Mouse (Mus musculus): ENCODE data around the gene Chd1.
"Not testable (repeated sequence)": the region's sequence is repeated elsewhere in the genome, so short reads cannot be mapped to it uniquely, and the experiment has no call there.

Chd1 gene

GRCm38 (mm10) chr17:15704475-15705300, at the start of gene Chd1:
Chd1 (plus strand) TSS chr17:15704967.
- in situ Hi-C loops (cut with MboI; ENCODE audit: low sequenced_read_pairs): no loop called here

- in situ Hi-C loops (cut with MboI; ENCODE audit: low sequenced_read_pairs): no loop called here
These were observed 47.7 kb upstream of the Chd1 start for GRCm38 (mm10) chr17:15656881-15657607.

DNA sequence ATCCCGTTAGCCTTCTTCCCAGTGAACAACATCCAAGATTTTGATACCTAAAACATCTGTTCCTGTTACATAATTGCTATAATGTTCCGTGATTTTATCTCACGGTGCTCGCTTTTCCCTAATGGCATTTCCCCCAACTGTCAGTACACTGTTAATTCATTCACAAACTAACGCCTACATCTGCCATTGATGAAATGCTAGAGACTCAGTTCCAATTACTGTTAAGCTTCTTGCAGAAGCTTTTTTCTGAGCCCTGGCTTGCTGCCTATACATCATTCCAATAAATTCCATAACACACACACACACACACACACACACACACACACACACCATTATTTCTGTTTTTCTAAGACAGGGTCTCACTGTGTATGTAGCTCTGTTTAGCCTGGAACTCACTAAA, 31.9 kb upstream of the Chd1 start:
- in situ Hi-C loops (cut with MboI; ENCODE audit: low sequenced_read_pairs): no loop called here

GRCm38 (mm10) chr17:15677970-15678645, 26.7 kb upstream of the Chd1 start:
- in situ Hi-C loops (cut with MboI; ENCODE audit: low sequenced_read_pairs): no loop called here

GRCm38 (mm10) chr17:15679966-15680630, 24.7 kb upstream of the Chd1 start:
- in situ Hi-C loops (cut with MboI; ENCODE audit: low sequenced_read_pairs): no loop called here

- in situ Hi-C loops (cut with MboI; ENCODE audit: low sequenced_read_pairs): no loop called here
These were observed 24.1 kb upstream of the Chd1 start for GRCm38 (mm10) chr17:15680661-15681060.

GRCm38 (mm10) chr17:15686396-15686795, 18.4 kb upstream of the Chd1 start:
- in situ Hi-C loops (cut with MboI; ENCODE audit: low sequenced_read_pairs): no loop called here

DNA sequence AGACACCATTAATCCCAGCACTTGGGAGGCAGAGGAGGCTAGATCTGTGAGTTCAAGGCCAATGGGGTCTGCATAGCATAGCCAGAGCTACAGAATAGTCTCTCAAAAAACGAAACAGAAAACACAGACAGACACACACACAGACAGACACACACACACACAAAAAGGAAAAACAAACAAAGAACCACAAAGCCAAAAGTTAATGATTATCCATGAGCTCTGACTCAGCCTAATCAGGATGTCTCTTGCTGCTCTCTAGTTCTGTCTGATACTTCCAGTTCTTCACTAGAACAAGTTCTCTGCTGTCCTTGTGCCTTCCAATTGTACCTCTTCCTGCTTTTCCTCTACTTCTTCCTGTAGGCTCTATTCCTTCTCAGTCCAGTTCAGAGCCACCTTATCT, 14.5 kb upstream of the Chd1 start:
- in situ Hi-C loops (cut with MboI; ENCODE audit: low sequenced_read_pairs): no loop called here

DNA sequence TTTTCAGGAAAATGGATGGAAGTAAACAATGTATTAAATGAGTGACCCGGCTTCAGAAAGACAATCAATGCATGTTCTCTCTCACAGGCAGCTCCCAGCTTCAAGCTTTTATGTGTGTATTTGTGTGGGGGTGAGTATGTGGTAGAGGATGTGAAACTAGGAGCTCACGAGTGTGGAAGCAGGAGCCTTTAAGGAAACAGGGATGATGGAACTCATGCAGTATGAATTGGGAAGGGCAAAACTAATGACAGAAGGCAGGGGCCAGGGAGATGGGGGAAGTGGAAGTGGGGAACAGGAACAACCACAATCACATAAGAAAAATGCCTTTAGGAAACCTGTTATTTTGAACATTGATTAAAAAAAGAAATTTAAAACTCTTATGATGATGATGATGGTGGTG, 9.2 kb upstream of the Chd1 start:
- in situ Hi-C loops (cut with MboI; ENCODE audit: low sequenced_read_pairs): no loop called here

- in situ Hi-C loops (cut with MboI; ENCODE audit: low sequenced_read_pairs): no loop called here
These were observed 5.8 kb upstream of the Chd1 start for GRCm38 (mm10) chr17:15698956-15699355.

- in situ Hi-C loops (cut with MboI; ENCODE audit: low sequenced_read_pairs): no loop called here
These were observed 3.3 kb upstream of the Chd1 start for GRCm38 (mm10) chr17:15701505-15701904.

DNA sequence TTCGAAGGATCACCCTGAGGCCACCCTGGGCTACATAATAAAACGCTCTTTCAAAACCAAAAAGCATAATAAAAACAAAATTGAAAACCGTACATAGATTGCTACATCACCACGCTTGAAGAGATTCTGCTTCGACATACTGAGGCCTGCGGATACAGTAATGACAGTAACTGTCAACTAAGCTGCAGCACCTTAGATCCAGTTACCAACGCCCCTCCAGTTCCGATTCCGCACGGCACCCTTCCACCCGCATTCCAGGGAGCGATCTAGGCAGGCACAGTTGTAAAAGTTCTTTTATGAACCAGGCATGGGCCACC, 651 bp upstream of the Chd1 start:
- in situ Hi-C loops (cut with MboI; ENCODE audit: low sequenced_read_pairs): no loop called here

DNA sequence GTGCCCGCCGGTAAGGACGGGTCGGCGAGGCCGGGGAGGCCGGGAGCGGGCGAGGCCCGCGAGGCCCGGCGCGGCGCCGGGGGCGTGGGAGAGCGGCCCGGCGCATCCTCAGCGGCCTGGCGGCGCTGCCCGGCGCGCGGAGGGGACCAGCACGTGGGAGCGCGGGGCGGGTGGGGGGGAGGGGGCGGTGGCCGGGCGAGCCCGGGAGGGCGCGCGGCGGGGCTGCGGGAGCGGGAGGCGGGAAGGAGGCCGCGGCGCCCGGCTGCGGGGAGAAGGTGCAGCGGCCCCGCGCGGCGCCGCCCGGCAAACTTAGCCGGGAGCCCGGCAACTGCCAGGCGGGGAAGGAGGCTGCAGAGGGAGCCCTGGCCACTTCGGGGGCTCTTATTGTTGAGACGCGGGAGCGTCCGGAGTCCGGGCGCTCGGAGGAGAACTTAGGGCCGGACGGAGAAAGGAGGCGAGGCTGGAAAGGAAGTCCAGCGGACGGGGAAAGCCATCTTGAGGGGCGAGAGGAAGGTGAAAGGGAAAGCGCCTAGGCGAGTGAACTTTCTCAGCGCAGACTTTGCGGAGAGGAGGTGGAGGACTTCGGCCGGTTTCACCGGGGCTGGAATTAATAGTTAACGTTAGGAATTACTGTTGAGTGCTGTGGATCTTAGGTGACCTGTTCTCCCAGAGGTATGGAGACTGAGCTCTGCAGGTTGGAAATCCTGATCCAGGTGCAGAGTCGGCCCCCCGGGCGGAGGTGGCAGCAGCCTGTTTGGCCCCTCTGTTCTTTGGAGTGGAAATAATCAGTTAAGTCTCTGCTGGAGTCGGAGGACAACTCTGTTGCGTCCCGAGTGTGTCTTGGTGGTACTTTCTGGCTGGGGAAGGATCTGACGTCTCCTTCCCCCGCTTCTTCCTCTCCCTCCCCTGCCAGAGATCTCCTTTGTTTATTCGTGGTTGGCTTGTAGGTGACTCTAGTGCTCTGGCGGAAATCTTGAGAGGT, 827 bp downstream of the Chd1 start:
- in situ Hi-C loops (cut with MboI; ENCODE audit: low sequenced_read_pairs): no loop called here

DNA sequence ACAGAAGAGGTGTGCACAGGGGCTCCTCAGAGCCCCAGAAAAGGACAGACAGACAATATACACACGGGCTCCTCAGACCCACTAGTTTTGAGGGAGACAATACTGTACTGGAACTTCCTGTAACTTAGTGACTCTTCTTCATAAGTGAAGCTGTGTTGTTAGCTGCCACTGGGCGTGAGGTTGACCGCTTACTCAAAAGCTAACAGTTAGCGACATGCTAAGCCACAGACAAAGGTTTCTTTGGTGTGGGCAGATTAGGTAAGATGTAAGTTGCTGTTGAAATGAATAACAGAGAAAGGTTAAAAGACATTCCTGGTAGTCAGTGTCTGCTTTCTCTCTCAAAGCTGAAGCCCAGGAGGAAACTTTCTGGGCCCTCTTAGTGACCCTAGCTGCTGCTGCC, 9.7 kb downstream of the Chd1 start:
- in situ Hi-C loops (cut with MboI; ENCODE audit: low sequenced_read_pairs): no loop called here

DNA sequence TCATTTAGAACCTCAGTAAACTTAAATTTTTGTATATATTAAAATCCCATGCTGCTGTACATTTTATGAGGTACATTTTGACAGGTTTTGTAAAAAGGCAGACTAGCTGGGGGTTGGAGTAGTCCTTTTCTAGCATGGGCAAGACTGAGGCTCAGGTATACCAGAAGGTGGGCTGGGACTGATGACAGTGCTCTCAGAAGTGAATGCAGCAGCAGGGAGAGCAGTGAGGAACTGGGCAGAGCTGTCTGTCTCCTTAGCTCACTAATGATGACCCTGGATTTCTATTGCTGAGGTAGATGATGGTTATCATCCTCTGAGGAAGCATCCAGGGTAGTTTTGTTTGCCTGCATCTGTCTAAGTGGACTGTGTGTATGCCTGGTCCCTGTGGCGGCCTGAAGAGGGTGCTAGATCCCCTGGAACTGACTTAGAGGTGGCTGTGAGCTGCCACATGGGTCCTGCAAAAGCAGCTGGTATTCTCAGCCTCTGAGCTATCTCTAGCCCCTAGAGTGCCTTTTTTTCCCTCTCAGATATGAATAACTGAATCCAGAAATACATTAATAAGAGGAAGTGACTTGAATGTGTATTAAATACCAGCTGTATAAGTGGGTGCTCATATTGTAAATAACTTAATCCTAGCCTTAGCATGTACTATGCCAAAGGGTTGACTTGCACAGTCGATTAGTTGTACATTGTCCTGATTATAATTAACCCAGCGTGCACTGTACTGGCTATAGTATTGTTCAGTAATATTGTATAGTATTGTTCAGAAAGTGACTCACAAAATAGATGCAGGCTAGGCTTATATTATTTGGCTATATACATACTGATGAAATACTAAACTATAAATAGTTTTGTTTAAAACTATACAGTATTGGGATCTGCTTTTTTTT, 10.5 kb downstream of the Chd1 start:
- in situ Hi-C loops (cut with MboI; ENCODE audit: low sequenced_read_pairs): no loop called here

DNA sequence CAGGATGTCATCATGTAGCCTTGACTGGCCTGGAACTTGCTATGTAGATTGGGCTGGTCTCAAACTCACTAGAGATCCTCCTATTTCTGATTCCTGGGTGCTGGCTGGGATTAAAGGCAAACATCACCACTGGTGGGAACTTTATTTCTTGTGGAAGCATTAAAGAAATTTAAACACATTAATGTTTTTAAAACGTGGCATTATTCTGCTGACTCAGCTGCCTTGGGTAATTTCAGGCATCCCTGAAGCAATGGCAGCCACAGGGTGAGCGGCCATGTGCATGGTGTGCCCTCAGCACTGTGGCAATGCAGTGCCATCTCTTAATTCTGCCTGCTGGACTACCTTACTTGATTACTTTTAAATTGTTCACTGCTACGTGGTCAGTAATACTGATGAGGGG, 11.2 kb downstream of the Chd1 start:
- in situ Hi-C loops (cut with MboI; ENCODE audit: low sequenced_read_pairs): no loop called here

DNA sequence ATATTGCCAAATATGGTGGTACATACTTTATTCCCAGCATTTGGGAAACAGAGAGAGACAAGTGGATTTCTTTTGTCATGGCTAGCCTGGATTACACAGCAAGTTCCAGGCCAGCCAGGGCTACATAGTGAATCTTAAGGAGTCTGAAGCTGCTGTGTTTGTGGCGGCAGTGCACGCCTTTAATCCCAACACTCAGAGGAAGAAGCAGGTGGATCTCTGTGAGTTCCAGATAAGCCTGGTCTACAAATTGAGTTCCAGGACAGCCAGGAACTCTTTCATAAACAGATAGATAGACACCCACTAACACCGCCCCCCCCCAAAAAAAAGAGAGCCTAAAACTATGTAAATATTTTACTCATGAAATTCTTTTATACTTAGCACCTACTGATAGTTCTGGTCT, 16.1 kb downstream of the Chd1 start:
- in situ Hi-C loops (cut with MboI; ENCODE audit: low sequenced_read_pairs): no loop called here

- in situ Hi-C loops (cut with MboI; ENCODE audit: low sequenced_read_pairs): no loop called here
These were observed 18.5 kb downstream of the Chd1 start for GRCm38 (mm10) chr17:15723291-15723690.

DNA sequence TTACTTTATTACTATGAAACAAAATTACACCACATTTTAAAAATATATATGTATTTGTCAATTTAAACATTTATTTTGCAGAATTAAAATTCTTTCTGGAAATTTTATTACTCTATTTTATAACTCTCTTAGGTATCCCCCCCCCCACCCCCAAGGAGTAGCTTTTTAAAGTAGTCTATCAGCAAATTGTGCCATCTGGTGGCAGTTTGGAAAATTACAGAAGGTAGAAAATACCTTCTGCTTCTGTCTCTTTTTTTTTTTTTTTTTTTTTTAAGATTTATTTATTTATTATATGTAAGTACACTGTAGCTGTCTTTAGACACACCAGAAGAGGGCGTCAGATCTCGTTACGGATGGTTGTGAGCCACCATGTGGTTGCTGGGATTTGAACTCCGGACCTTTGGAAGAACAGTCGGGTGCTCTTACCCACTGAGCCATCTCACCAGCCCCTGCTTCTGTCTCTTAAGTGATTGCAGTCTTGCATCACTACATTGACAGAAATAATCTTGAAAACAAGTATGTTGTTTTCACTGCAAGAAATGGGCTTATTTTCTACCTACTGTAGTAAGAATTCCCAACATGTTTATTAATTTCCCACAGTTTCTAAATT, 19.2 kb downstream of the Chd1 start:
- in situ Hi-C loops (cut with MboI; ENCODE audit: low sequenced_read_pairs): not testable (repeated sequence)
